Mouse (Mus musculus): ENCODE data around the gene Lrrc73.

DNA sequence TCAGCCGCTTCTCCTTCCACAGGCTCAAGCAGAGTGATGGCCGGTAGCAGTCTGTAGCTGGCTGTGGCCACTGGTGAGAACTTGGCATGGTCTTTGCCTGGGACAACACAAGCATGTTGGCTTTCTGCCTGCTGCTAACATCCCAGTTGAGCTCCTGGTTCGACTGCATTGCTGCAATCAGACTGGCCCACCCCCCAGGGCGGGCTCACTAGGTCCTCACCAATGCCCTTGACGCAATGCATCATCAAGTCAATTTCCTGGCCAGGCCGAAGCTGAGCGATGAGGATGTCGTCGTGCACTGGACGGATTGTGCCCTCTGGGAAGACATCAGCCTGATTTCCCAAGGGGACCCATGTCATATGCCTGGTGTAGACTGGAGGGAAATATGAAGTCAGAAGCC, 8.8 kb upstream of the Lrrc73 start:
- TF ChIP-seq CTCF (IDR thresholded peaks at IDR 0.05; ENCODE audit: extremely low read depth, insufficient read length, insufficient replicate concordance, low read depth, low read length) (no peak), POLR2A (IDR thresholded peaks at IDR 0.05; ENCODE audit: low read depth, low read length) (no peak)

All from small intestine, adult 2 months (tissue).